Mouse (Mus musculus): ENCODE results near the gene Ap1g2.

The Ap1g2 gene

DNA sequence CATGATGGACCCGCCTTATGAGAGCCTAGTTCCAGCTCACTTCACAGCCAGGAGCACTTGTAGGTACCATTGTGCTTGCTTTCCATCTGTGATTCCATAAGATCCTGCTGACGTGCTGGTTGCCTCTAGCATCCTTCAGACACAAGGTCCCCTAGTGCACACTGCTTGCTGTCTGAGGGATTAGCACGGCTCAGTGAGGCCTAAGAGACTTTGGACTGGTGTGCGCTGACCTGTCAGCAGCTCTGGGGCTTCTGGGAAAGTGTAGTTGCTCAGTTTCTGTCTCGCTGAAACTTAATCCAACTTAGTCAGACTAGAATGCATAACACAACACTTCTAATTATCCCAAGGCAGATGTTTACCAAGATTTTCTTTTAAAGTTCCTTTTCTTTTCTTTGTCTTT, 46.5 kb downstream of the Ap1g2 start:
- no peak for DNase-seq (ENCODE audit: low read depth, low spot score)

DNA sequence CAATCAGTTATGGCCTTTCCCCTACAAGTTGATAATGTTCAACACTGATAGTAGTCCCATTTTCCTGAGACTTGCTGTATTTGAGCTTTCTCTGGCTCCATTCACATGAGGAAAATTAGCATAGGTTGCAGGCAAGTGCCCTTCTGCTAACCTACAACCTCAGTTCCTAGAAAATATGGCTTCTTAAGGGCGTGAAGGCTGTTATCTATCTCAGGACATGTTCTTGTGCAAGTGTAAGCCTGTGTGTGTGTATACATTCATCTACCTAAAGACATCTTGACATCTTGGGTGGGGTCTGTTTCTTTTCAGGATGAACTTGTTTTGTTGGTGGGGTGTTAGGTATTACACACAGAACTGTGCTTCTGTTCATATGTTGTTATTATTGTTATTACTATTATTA, 47.4 kb downstream of the Ap1g2 start:
- DNase-seq (ENCODE audit: low read depth, low spot score), result no peak

DNA sequence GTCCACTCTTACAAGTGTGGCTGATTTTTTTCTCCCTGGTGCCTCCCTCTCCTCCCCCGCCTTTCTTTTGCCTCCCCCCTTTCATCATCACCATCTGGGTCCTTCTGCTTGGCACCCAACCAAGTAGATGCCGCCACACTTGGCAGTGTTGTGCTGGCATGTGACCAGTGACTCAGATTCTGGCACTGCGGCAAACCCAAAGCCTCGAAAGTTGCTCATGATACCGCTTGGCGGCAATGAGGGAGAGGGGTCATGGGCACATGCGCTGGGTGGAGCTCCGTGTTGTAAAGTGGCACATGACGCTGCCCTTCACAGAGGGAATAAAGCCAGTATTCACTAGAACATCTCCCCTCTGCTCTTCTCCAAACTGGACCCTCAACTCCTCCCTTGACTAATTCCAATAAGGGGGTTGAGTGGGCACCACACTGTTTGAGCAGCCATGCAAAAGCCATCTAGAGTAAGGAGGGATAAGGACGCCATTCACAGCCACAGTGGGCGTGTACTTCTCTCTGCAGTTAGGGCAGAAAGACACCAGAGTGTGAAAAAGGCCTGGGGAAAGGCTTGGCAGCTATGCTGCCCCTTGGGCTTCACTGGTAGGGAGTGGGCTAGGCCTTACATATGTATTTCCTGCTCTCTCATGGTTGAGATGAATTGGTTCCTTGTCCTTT, 51.1 kb downstream of the Ap1g2 start:
- DNase-seq (ENCODE audit: low read depth, low spot score), result peak; percentile 92

DNA sequence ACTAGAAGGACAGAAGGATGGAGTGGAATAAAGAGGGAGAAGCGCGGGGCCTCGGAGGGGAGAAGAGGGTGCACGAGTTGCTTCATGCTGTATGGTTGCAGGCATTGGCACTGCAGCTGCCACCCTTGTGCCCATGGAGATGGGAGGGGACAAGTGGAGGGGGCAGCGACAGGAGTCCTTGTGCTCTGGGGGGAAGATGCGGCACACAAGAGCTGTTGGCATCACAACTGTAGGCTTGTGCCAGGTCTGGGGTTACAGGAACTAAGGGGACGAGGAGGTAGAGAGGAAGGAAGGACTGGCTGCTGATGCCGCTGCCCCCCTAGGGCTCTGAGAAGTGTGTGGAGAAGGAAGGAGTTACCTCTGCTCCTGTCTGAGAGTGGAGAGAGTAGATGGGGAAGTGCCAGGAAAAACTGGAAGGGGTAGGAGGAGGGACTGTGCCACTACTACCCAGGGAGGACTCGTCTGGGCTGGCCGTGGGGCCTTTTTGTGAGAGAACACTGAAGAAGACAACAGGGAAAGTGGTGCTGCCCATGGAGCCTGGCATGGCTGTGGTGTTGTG, 52.1 kb downstream of the Ap1g2 start:
- DNase-seq (ENCODE audit: low read depth, low spot score), result peak; percentile 69

DNA sequence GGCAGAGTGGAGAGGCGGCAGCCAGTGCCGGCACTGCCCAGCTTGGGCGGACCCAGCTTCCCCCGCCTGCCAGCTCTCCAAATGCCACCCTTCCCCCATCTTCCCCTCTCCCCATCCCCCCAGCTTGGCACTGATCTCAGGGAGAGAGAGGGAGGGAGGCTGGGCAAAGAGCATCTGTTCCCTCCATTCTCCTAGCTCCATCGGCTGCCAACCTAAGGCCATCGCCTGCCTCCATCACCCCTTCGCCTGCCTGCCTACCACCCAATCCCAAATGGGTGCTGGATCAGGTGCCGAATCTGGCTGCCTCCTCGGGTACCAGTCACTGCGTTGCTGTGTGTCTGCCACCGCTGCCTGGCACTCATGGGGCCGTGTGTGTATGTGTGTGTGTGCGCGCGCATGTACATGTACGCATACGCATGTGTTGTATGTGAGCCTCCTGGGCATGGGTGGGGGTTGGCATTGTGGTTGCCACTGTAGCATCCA, 52.6 kb downstream of the Ap1g2 start:
- DNase-seq (ENCODE audit: low read depth, low spot score), result peak; percentile 93

DNA sequence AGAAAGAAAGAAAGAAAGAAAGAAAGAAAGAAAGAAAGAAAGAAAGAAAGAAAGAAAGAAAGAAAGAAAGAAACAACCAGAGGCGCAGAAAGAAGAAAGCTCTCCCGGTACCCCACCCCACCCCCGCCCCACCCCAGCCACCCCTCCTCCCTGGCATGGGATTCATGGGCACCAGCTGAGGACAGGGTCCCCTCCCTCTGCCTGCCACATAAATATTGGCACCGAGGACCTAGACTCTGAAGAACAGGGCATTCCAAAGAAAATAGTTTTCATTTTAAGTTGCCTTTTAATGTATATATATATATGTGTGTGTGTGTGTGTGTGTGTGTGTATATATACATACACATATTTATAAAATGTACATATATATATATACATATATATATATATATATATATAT, 53.3 kb downstream of the Ap1g2 start:
- DNase-seq (ENCODE audit: low read depth, low spot score), result no peak

DNA sequence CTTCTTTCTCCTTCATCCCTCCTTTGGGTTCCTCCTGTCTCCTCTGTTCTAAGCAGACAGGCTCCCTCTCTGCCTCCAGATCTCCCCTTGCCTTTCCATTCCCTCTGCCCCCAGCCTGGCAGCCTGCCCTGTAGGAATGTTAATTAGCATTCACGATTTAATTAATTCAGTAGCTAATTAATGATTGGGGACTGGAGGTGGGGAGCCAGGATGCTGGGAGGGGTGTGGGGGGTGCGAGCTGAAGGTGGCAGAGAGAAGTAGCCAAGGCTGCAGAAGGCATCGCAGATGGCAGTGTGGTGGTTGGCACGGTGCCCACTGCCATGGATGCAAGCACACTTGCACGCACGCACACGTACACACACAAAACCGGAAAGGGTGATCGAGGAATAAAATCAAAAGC, 53.9 kb downstream of the Ap1g2 start:
- DNase-seq (ENCODE audit: low read depth, low spot score), result peak; percentile 62

Measured in telencephalon, adult 2 months (tissue).